Mouse (Mus musculus) small intestine, adult 2 months (tissue): ENCODE measurements around the gene Brf1.

Experiments used
- CTCF ChIP-seq: fragments of 200-500 bp; IDR thresholded peaks from 2 replicates; pipeline ENCODE4 v1.5.1; 2012; ENCODE audit warnings: low read depth, mild to moderate bottlenecking, control low read depth, inconsistent platforms, low read length, moderate library complexity, mixed read lengths; ENCODE audit not compliant: insufficient replicate concordance, insufficient read length; ENCODE audit errors: extremely low read depth
- POLR2A ChIP-seq: fragments of 200-500 bp; IDR thresholded peaks from 2 replicates; pipeline ENCODE4 v1.6.1; 2012; ENCODE audit warnings: low read depth, mild to moderate bottlenecking, control low read depth, inconsistent platforms, low read length, moderate library complexity

DNA sequence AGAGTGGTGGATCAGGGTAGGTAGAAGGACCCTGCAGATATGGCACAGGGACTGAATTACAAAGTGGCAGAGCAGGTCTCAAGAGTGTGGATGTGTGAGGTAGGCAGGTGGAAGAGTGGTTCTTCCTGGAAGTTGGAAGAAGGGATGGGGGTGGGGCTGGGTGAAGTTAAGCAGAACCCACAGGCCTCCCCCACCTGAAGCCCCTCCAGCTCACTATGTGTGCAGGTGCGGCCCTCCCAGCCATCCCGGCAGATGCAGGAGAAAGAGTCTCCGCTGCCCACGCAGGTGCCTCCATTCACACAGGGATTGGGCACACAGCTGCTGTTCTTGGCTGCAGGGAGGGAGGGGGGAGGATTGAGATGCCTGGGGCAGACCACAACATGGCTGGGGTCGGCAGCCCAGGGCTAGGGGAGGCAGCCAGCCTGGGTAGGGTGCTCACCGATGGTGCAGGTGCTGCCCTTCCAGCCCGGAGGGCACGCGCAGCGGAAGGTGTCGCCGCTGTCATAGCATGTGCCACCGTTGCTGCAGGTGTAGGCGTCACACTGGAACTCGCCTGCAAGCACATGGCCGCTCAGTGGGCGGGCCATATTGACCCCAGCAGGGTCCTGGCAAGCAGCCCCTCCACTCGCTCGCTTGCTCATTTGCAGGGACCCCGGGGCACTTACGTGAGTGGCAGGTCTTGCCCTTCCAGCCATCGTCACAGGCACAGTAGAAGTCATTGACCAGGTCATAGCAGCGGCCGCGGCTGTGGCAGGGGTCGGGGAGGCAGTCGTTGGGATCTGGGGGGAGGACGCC, 87.4 kb downstream of the Brf1 start:
- no peak for TF ChIP-seq POLR2A
- TF ChIP-seq CTCF: no peak
